Mouse (Mus musculus) CH12.LX (cell line): ENCODE measurements around the gene Dgkg.

ENCODE experiments used
- CTCF ChIP-seq, 2 experiments: IDR thresholded peaks in 1 of 2; conservative IDR thresholded peaks in 1 of 2; 2 replicates each; pipeline ENCODE4 v1.5.1; 2011 to 2012; ENCODE audit warnings: low read depth in 2 of 2, low read length in 2 of 2, improper control_type of control experiment in 1 of 2, inconsistent platforms in 1 of 2, mild to moderate bottlenecking in 1 of 2, moderate library complexity in 1 of 2
- GABPA ChIP-seq: IDR thresholded peaks from 2 replicates; pipeline ENCODE4 v1.6.1; 2012; ENCODE audit warnings: low read depth, low read length, improper control_type of control experiment, inconsistent platforms; ENCODE audit not compliant: insufficient replicate concordance
- NELFE ChIP-seq: IDR thresholded peaks from 2 replicates; pipeline ENCODE4 v1.6.1; 2011; ENCODE audit warnings: low read depth, low read length, improper control_type of control experiment
- RAD21 ChIP-seq: IDR thresholded peaks from 2 replicates; pipeline ENCODE4 v1.6.1; 2011; ENCODE audit warnings: low read depth, mild to moderate bottlenecking, low read length, improper control_type of control experiment, moderate library complexity

GRCm38 (mm10) chr16:22642054-22642453 lies 15.0 kb downstream of the Dgkg start:
- TF ChIP-seq GABPA (no peak), NELFE (no peak), RAD21 (no peak), CTCF (conservative IDR thresholded peaks at IDR 0.05 in 1 of 2, IDR thresholded peaks at IDR 0.05 in 1 of 2; ENCODE audit: low read depth in 2 of 2, low read length in 2 of 2) (no peak)
